Mouse (Mus musculus): ENCODE results near the gene Lyz2.

DNA sequence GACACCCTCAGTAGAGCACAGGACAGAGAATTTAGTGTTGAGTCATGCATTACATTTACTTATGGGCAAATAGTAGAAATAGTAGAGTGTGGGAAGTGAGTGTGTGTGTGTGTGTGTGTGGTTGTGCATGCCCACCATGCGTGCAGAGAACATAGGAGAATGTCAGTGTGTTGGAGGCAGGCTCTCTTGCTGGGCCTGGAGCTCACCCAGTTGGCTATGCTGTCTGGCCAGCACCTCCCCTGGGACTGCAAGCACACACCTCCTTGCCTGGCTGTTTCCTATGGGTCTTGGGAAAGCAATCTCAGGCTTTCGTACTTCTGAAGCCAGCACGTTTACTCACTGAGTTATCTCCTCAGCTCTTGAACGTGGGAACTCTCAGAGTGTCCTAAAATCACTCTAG, 47.3 kb downstream of the Lyz2 start:
- no peak for TF ChIP-seq CTCF (IDR thresholded peaks at IDR 0.05; ENCODE audit: borderline replicate concordance, insufficient read depth, low read length)
- TF ChIP-seq POLR2A (IDR thresholded peaks at IDR 0.05; ENCODE audit: low read depth, low read length) = no peak
